Mouse (Mus musculus): ENCODE results near the gene Slc25a22.

DNA sequence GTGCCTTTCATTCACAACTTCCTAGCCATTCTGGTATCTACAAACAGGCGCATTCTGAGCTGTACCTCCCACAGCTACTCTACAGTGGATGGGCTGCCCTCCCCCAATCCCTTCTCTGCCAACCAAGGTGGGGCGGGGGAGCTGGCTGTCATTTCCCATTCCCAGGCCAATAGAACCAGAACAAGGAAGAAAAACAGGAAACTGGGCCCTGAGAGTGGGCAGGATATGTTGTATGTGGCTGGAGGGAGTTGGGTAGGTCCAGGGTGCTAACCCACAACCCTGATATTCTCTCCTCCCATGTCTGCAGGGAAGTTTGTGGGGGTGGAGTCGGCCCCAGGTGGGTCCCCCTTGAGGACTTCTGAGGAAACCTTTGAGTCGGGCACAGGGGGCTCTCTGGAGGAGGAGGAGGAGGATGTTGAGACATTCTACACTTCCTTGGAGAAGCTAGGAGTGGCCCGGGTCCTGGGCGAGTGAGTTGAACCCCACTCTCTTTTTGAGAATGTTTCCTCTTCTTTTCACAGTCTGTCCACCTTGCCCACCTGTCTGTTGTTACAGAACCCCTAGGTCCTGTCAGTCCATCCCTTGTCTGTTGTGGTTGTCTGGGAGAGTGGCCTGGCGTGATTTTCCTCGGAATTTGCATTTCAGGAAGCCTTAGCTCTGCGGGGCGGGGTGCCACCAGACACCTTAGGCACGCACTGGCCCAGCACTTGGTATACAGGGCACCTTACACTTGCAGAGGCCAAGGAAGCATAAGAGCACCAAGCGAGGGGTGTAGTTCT is 26.3 kb upstream of the Slc25a22 start:
- TF ChIP-seq CTCF (IDR thresholded peaks at IDR 0.05; ENCODE audit: low read depth) (no peak), EP300 (IDR thresholded peaks at IDR 0.05; ENCODE audit: low read depth) (no peak)

Measured in liver, embryonic 14.5 days (tissue).